Mouse (Mus musculus): ENCODE results near the gene Ing2. TPM values are rescaled to one million over a fixed set of nuclear protein-coding genes. Genes with fewer than 3 reads are reported as not detected.
A peak's percentile ranks its signal among the peaks of the same experiment; 100 is the strongest.

Ing2 gene
- polyA plus RNA-seq, 1 experiment from 2014 or later: 6.0 TPM

GRCm38 (mm10) chr8:47697696-47698095 is 22.3 kb upstream of the Ing2 start:
- no peak overlapping the region for H3K4me3 ChIP-seq (replicated peaks; ENCODE audit: low read length)
- ATAC-seq: no peak
- WGBS: 71% methylated on average over 1 of the region's 1 CpGs

GRCm38 (mm10) chr8:47695431-47696105 is 20.2 kb upstream of the Ing2 start:
- no peak overlapping the region for H3K27ac ChIP-seq (ENCODE audit: low read length)
- no peak overlapping the region for H3K4me3 ChIP-seq (replicated peaks; ENCODE audit: low read length)
- no peak for ATAC-seq
- no peaks in the 10 kb centered on the region for H3K9me3 ChIP-seq (ENCODE audit: control insufficient read depth, low read length)
- peaks cover 5% of the 10 kb centered on the region for H3K4me1 ChIP-seq (replicated peaks; ENCODE audit: control insufficient read depth, insufficient read depth, low read length)
- H3K4me2 ChIP-seq (ENCODE audit: low read length): no peak overlapping the region
- H3K9ac ChIP-seq (replicated peaks; ENCODE audit: low read depth, low read length): no peak overlapping the region
- 79% methylated on average over 5 of the region's 5 CpGs for WGBS
- no peaks in the 10 kb centered on the region for H3K27me3 ChIP-seq (replicated peaks; ENCODE audit: control insufficient read depth, insufficient read depth, low read length)
- no peaks in the 10 kb centered on the region for H3K36me3 ChIP-seq (ENCODE audit: control insufficient read depth, insufficient read depth)

More at GRCm38 (mm10) chr8:47697696-47698095, 22.3 kb upstream of the Ing2 start:
- Histone ChIP-seq H3K4me1 (replicated peaks; ENCODE audit: control insufficient read depth, insufficient read depth, low read length) (no peaks in the 10 kb centered on the region), H3K9me3 (ENCODE audit: control insufficient read depth, low read length) (peaks cover 4% of the 10 kb centered on the region; the same call in 1 of the 2 replicates), H3K36me3 (ENCODE audit: control insufficient read depth, insufficient read depth) (no peaks in the 10 kb centered on the region), H3K9ac (replicated peaks; ENCODE audit: low read depth, low read length) (no peak overlapping the region), H3K27me3 (replicated peaks; ENCODE audit: control insufficient read depth, insufficient read depth, low read length) (no peaks in the 10 kb centered on the region), H3K4me2 (ENCODE audit: low read length) (no peak overlapping the region), H3K27ac (ENCODE audit: low read length) (no peak overlapping the region)

- no peaks in the 10 kb centered on the region for H3K36me3 ChIP-seq (ENCODE audit: control insufficient read depth, insufficient read depth)
- H3K4me3 ChIP-seq (replicated peaks; ENCODE audit: low read length): no peak overlapping the region
- H3K27ac ChIP-seq (ENCODE audit: low read length): no peak overlapping the region
- WGBS: 15% methylated on average over 2 of the region's 2 CpGs
- no peak overlapping the region for H3K9ac ChIP-seq (replicated peaks; ENCODE audit: low read depth, low read length)
- H3K4me1 ChIP-seq (replicated peaks; ENCODE audit: control insufficient read depth, insufficient read depth, low read length): peaks cover 5% of the 10 kb centered on the region
- no peak for ATAC-seq
- no peaks in the 10 kb centered on the region for H3K27me3 ChIP-seq (replicated peaks; ENCODE audit: control insufficient read depth, insufficient read depth, low read length)
- H3K9me3 ChIP-seq (ENCODE audit: control insufficient read depth, low read length): no peaks in the 10 kb centered on the region; the same call in 1 of the 2 replicates
- H3K4me2 ChIP-seq (ENCODE audit: low read length): no peak overlapping the region
Observed at GRCm38 (mm10) chr8:47693119-47693518, 17.8 kb upstream of the Ing2 start.

- Histone ChIP-seq H3K27me3 (replicated peaks; ENCODE audit: control insufficient read depth, insufficient read depth, low read length) (no peaks in the 10 kb centered on the region), H3K9me3 (ENCODE audit: control insufficient read depth, low read length) (no peaks in the 10 kb centered on the region; the same call in 1 of the 2 replicates), H3K4me3 (replicated peaks; ENCODE audit: low read length) (no peak overlapping the region), H3K4me1 (replicated peaks; ENCODE audit: control insufficient read depth, insufficient read depth, low read length) (peaks cover 5% of the 10 kb centered on the region), H3K27ac (ENCODE audit: low read length) (no peak overlapping the region), H3K9ac (replicated peaks; ENCODE audit: low read depth, low read length) (no peak overlapping the region), H3K4me2 (ENCODE audit: low read length) (no peak overlapping the region), H3K36me3 (ENCODE audit: control insufficient read depth, insufficient read depth) (no peaks in the 10 kb centered on the region)
- no peak for ATAC-seq
- 64% methylated on average over 9 of the region's 10 CpGs for WGBS
Observed at GRCm38 (mm10) chr8:47691831-47692230, 16.5 kb upstream of the Ing2 start.

- Histone ChIP-seq H3K36me3 (ENCODE audit: control insufficient read depth, insufficient read depth) (no peaks in the 10 kb centered on the region), H3K27ac (ENCODE audit: low read length) (no peak overlapping the region), H3K4me1 (replicated peaks; ENCODE audit: control insufficient read depth, insufficient read depth, low read length) (peaks cover 5% of the 10 kb centered on the region), H3K9me3 (ENCODE audit: control insufficient read depth, low read length) (no peaks in the 10 kb centered on the region; the same call in 1 of the 2 replicates), H3K4me2 (ENCODE audit: low read length) (peak overlapping the region; percentile 52), H3K4me3 (replicated peaks; ENCODE audit: low read length) (no peak overlapping the region), H3K9ac (replicated peaks; ENCODE audit: low read depth, low read length) (no peak overlapping the region), H3K27me3 (replicated peaks; ENCODE audit: control insufficient read depth, insufficient read depth, low read length) (no peaks in the 10 kb centered on the region)
- 41% methylated on average over 7 of the region's 7 CpGs for WGBS
- ATAC-seq: no peak
Observed at GRCm38 (mm10) chr8:47691303-47691702, 15.9 kb upstream of the Ing2 start.

- peak overlapping the region; percentile 52 for H3K4me2 ChIP-seq (ENCODE audit: low read length)
- H3K9ac ChIP-seq (replicated peaks; ENCODE audit: low read depth, low read length): peak overlapping the region; percentile 15; the same call in 1 of the 2 replicates
- no peaks in the 10 kb centered on the region for H3K36me3 ChIP-seq (ENCODE audit: control insufficient read depth, insufficient read depth)
- H3K27ac ChIP-seq (ENCODE audit: low read length): no peak overlapping the region
- H3K27me3 ChIP-seq (replicated peaks; ENCODE audit: control insufficient read depth, insufficient read depth, low read length): no peaks in the 10 kb centered on the region
- no peak for ATAC-seq
- H3K4me1 ChIP-seq (replicated peaks; ENCODE audit: control insufficient read depth, insufficient read depth, low read length): peaks cover 5% of the 10 kb centered on the region
- 2% methylated on average over 16 of the region's 16 CpGs for WGBS
- no peaks in the 10 kb centered on the region; the same call in 1 of the 2 replicates for H3K9me3 ChIP-seq (ENCODE audit: control insufficient read depth, low read length)
- H3K4me3 ChIP-seq (replicated peaks; ENCODE audit: low read length): peak overlapping the region; percentile 26
Observed at GRCm38 (mm10) chr8:47690674-47691078, 15.3 kb upstream of the Ing2 start.

GRCm38 (mm10) chr8:47689704-47690326 is 14.5 kb upstream of the Ing2 start:
- H3K27me3 ChIP-seq (replicated peaks; ENCODE audit: control insufficient read depth, insufficient read depth, low read length): no peaks in the 10 kb centered on the region
- no peak overlapping the region for H3K9ac ChIP-seq (replicated peaks; ENCODE audit: low read depth, low read length)
- peaks cover 5% of the 10 kb centered on the region for H3K4me1 ChIP-seq (replicated peaks; ENCODE audit: control insufficient read depth, insufficient read depth, low read length)
- H3K9me3 ChIP-seq (ENCODE audit: control insufficient read depth, low read length): no peaks in the 10 kb centered on the region; the same call in 1 of the 2 replicates
- H3K4me3 ChIP-seq (replicated peaks; ENCODE audit: low read length): no peak overlapping the region
- 57% methylated on average over 12 of the region's 12 CpGs for WGBS
- H3K4me2 ChIP-seq (ENCODE audit: low read length): no peak overlapping the region
- no peaks in the 10 kb centered on the region for H3K36me3 ChIP-seq (ENCODE audit: control insufficient read depth, insufficient read depth)
- no peak for ATAC-seq
- no peak overlapping the region for H3K27ac ChIP-seq (ENCODE audit: low read length)

- Histone ChIP-seq H3K9me3 (ENCODE audit: control insufficient read depth, low read length) (no peaks in the 10 kb centered on the region), H3K27ac (ENCODE audit: low read length) (no peak overlapping the region), H3K36me3 (ENCODE audit: control insufficient read depth, insufficient read depth) (no peaks in the 10 kb centered on the region), H3K4me1 (replicated peaks; ENCODE audit: control insufficient read depth, insufficient read depth, low read length) (no peaks in the 10 kb centered on the region), H3K9ac (replicated peaks; ENCODE audit: low read depth, low read length) (no peak overlapping the region), H3K27me3 (replicated peaks; ENCODE audit: control insufficient read depth, insufficient read depth, low read length) (no peaks in the 10 kb centered on the region), H3K4me2 (ENCODE audit: low read length) (no peak overlapping the region), H3K4me3 (replicated peaks; ENCODE audit: low read length) (no peak overlapping the region)
- ATAC-seq: no peak
- 84% methylated on average over 5 of the region's 5 CpGs for WGBS
Observed at GRCm38 (mm10) chr8:47684441-47684840, 9.1 kb upstream of the Ing2 start.

GRCm38 (mm10) chr8:47683994-47684393 is 8.6 kb upstream of the Ing2 start:
- WGBS: 81% methylated on average over 9 of the region's 9 CpGs
- H3K27ac ChIP-seq (ENCODE audit: low read length): no peak overlapping the region
- H3K27me3 ChIP-seq (replicated peaks; ENCODE audit: control insufficient read depth, insufficient read depth, low read length): no peaks in the 10 kb centered on the region
- H3K9ac ChIP-seq (replicated peaks; ENCODE audit: low read depth, low read length): no peak overlapping the region
- ATAC-seq: no peak
- no peaks in the 10 kb centered on the region for H3K36me3 ChIP-seq (ENCODE audit: control insufficient read depth, insufficient read depth)
- H3K4me1 ChIP-seq (replicated peaks; ENCODE audit: control insufficient read depth, insufficient read depth, low read length): no peaks in the 10 kb centered on the region
- H3K4me2 ChIP-seq (ENCODE audit: low read length): no peak overlapping the region
- H3K4me3 ChIP-seq (replicated peaks; ENCODE audit: low read length): no peak overlapping the region
- no peaks in the 10 kb centered on the region for H3K9me3 ChIP-seq (ENCODE audit: control insufficient read depth, low read length)

Data from forebrain, embryonic 16.5 days (tissue).